Comparison of ENCODE assay signal across 8 mouse cellular contexts in the genomic region with DNA sequence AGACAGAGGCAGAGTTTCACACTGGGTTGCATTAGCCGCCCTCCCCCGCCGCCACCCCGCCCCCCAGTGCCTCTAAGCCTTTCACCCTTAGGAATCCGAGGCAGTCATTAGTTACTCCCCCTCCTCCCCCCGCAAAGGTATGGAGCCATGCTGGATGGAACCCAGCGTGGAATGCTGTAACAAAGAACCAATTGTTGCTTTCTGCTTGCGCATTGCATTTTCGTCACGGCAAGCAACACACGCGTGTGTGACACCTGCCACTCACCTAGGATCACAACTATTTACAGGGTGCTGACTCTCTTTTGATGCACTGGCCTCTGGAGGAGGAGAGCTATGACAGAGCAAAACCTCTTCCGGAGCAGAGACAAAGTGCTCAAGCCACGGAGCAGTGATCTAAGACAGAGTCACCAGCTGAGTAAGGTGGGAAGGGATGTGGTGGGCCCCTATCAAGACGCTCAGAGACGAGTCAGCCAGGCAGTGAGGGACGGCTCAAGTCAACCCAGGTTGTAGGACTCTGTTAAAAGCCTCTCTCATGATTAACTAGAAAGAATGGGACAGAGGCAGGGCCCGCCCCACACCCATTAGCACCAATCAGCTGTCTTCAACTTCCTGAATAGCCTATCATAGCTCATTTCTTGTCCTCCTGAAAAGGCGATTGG. TPM values are rescaled to one million over a fixed set of nuclear protein-coding genes. Genes with fewer than 3 reads are reported as not detected.
DNase-seq lines count a peak whose midpoint lies in the region; ATAC-seq and TF ChIP-seq lines count a peak whose summit lies in the region.

No protein-coding gene starts in this region.

- H3K4me3 ChIP-seq in cortical plate, adult 2 months (ENCODE audit: insufficient read depth, low read length), result peak overlapping the region; percentile 3; the same call in 1 of the 2 replicates

- TF ChIP-seq CTCF in cortical plate, adult 2 months (IDR thresholded peaks at IDR 0.05; ENCODE audit: extremely low read depth, insufficient read depth, low read length), result no peak

- TF ChIP-seq POLR2A in cortical plate, adult 2 months (IDR thresholded peaks at IDR 0.05; ENCODE audit: extremely low read depth, insufficient read depth, low read length), result no peak

- no peak overlapping the region for H3K27ac ChIP-seq in cortical plate, adult 2 months (ENCODE audit: insufficient read depth, low read length)

- no peaks in the 10 kb centered on the region for H3K4me1 ChIP-seq in cortical plate, adult 2 months (ENCODE audit: control insufficient read depth, insufficient read depth, low read length)

- peak; percentile 66 for ATAC-seq in inflammation-experienced regulatory T-cells, adult 6 months

- peak; percentile 87 for DNase-seq in adipocyte (ENCODE audit: low spot score)
- peak; percentile 76 for DNase-seq in gastrocnemius, postnatal 25 days
- peak; percentile 55 for DNase-seq in left cerebral cortex, postnatal 4 days
- DNase-seq in mesoderm, embryonic 11.5 days (ENCODE audit: low read depth, low spot score), result peak; percentile 84
- DNase-seq in right cerebral cortex, postnatal 14 days, result peak; percentile 57
- peak; percentile 68 to 76 for DNase-seq in urinary bladder, postnatal 36 days (ENCODE audit: low spot score in 2 of 2)

- intact Hi-C loops in left cerebral cortex, postnatal 4 days (cut with DNase I), result no loop called here

RNA-seq across cellular contexts. Expression of a gene that starts 30.7 kb away (rescaled TPM):
- 19.9 TPM in 2 replicates for polyA plus RNA-seq in cortical plate, adult 2 months (2012; rRNA removed)
- total RNA-seq in gastrocnemius, postnatal 25 days (2021), result 10 to 100 TPM; 21.6 to 22.3 TPM
- 10 to 100 TPM; 30.1 to 38.6 (median 34.9) TPM for polyA plus RNA-seq in inflammation-experienced regulatory T-cells, adult 6 months (2017; shearing (Covaris generic))
- total RNA-seq in left cerebral cortex, postnatal 4 days (2021), result 10 to 100 TPM; 38.6 to 45.1 TPM

RNA-seq across cellular contexts. Expression of a gene that starts 49.5 kb away (rescaled TPM):
- polyA plus RNA-seq in cortical plate, adult 2 months (2012; rRNA removed), result not detected in 2 replicates
- not detected for total RNA-seq in gastrocnemius, postnatal 25 days (2021)
- not detected for polyA plus RNA-seq in inflammation-experienced regulatory T-cells, adult 6 months (2017; shearing (Covaris generic))
- total RNA-seq in left cerebral cortex, postnatal 4 days (2021), result not detected
